Mouse (Mus musculus): ENCODE data around the gene Slc1a3. TPM values are rescaled to one million over a fixed set of nuclear protein-coding genes. Genes with fewer than 3 reads are reported as not detected.

Gene Slc1a3
- total RNA-seq, 1 experiment from 2014 or later: 12.3 TPM

GRCm38 (mm10) chr15:8614701-8615100, 95.9 kb downstream of the Slc1a3 start:
- DNase-seq: no peak

GRCm38 (mm10) chr15:8605538-8606188, 104.9 kb downstream of the Slc1a3 start:
- no peak for DNase-seq

GRCm38 (mm10) chr15:8602362-8602761, 108.2 kb downstream of the Slc1a3 start:
- DNase-seq: no peak

GRCm38 (mm10) chr15:8601312-8602146, 109.0 kb downstream of the Slc1a3 start:
- no peak for DNase-seq

GRCm38 (mm10) chr15:8596375-8596900, 114.1 kb downstream of the Slc1a3 start:
- DNase-seq: no peak

GRCm38 (mm10) chr15:8595226-8595625, 115.3 kb downstream of the Slc1a3 start:
- no peak for DNase-seq

- peak; percentile 72 for DNase-seq
These were observed 121.0 kb downstream of the Slc1a3 start for GRCm38 (mm10) chr15:8589503-8590116.

GRCm38 (mm10) chr15:8588065-8588464, 122.5 kb downstream of the Slc1a3 start:
- no peak for DNase-seq

- DNase-seq: no peak
These were observed 123.7 kb downstream of the Slc1a3 start for GRCm38 (mm10) chr15:8586822-8587281.

Other genes starting within 250 kb of the Slc1a3 start
- not detected in 2 replicates for gene Gm2310, start 190.8 kb downstream of the Slc1a3 start, total RNA-seq (2021)

All from adrenal gland, postnatal 14 days (tissue).